Mouse (Mus musculus) kidney, postnatal 0 days (tissue): ENCODE results near the gene Ankrd13b. TPM values are rescaled to one million over a fixed set of nuclear protein-coding genes. Genes with fewer than 3 reads are reported as not detected.
A peak's percentile ranks its signal among the peaks of the same experiment; 100 is the strongest.

Experiments used
- ATAC-seq: fragments of 200-750 bp; cut with Nextera tagmentation; replicated peaks from 2 replicates; pipeline ENCODE4 v1.8.0; 2017; ENCODE audit warnings: low read depth, moderate number of reproducible peaks, moderate TSS enrichment, moderate library complexity; ENCODE audit not compliant: low FRiP score
- DNase-seq: peaks from one replicate; pipeline ENCODE4 v3.0.0-alpha.2; 2016; ENCODE audit warnings: low spot score
- H3K27ac ChIP-seq: fragments of 300-500 bp; sonication (generic); 2 replicates; pipeline ENCODE4 v1.5.1; 2014; ENCODE audit warnings: mild to moderate bottlenecking
- H3K27me3 ChIP-seq: fragments of 300-500 bp; sonication (generic); 2 replicates; pipeline ENCODE4 v1.6.1; 2014; ENCODE audit warnings: low read length, mixed read lengths; ENCODE audit not compliant: insufficient read depth
- H3K36me3 ChIP-seq: fragments of 300-500 bp; sonication (generic); 2 replicates; pipeline ENCODE4 v1.6.1; 2014; ENCODE audit warnings: low read length, mixed read lengths; ENCODE audit not compliant: insufficient read depth
- H3K4me1 ChIP-seq: fragments of 300-500 bp; sonication (generic); replicated peaks from 2 replicates; pipeline ENCODE4 v1.6.1; 2014; ENCODE audit warnings: antibody characterized with exemption, low read length, mixed read lengths; ENCODE audit not compliant: insufficient read depth
- H3K4me2 ChIP-seq: fragments of 300-500 bp; sonication (generic); 2 replicates; pipeline ENCODE4 v1.6.1; 2014; ENCODE audit warnings: mild to moderate bottlenecking, low read length, moderate library complexity, mixed read lengths
- H3K4me3 ChIP-seq: fragments of 300-500 bp; sonication (generic); replicated peaks from 2 replicates; pipeline ENCODE4 v1.5.1; 2014; ENCODE audit warnings: low read depth, low read length
- H3K9ac ChIP-seq: fragments of 300-500 bp; sonication (generic); 2 replicates; pipeline ENCODE4 v1.6.1; 2014; ENCODE audit warnings: low read depth, low read length
- H3K9me3 ChIP-seq: fragments of 300-500 bp; sonication (generic); replicated peaks from 2 replicates; pipeline ENCODE4 v1.6.1; 2016; ENCODE audit warnings: low read length, inconsistent platforms, mixed read lengths
- CTCF ChIP-seq: IDR thresholded peaks from 2 replicates; pipeline ENCODE4 v1.5.1; 2016; ENCODE audit warnings: antibody characterized with exemption, low read depth, mild to moderate bottlenecking, moderate library complexity
- WGBS: fragments of 180-500 bp; shearing (Covaris S2); extraction: QIAGEN DNeasy Blood & Tissue Kit; methylation state at CpG from one replicate; pipeline ENCODE4 v1.1.7; 2014; 5-methylcytosine and 5-hydroxymethylcytosine counted together
- polyA plus RNA-seq: library from polyadenylated mRNA; unstranded; fragments of >200 nt; fragmentation: Nextera tagmentation; extraction: Ambion mirVana; gene quantifications from 2 replicates; pipeline ENCODE4 v1.2.1, GENCODE M21; 2015

Gene Ankrd13b
- polyA plus RNA-seq, 1 experiment from 2014 or later: 6.4 TPM

DNA sequence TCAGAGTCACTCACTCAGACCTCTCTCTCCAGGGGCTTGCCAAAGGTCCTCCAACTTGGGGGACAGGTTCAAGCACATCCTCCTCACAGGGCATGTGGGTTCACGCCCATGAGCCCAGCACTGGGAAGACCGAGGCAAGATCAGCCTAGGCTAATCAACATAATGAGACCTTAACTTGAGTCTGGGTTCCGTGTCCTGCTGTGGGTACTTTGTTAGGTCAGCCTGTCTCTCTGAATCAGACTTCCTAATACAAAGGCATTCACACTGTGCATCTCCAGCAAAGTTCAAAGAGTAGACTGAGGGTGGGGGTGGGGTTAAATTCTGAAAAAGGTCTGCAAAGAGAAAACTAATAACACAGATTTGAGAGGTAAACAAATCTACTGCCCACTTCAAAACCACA is 24.4 kb downstream of the Ankrd13b start:
- H3K4me1 ChIP-seq: peaks cover 14% of the 10 kb centered on the region

GRCm38 (mm10) chr11:77464684-77465083 is 24.8 kb downstream of the Ankrd13b start:
- no peak overlapping the region for H3K9ac ChIP-seq
- peaks cover 12% of the 10 kb centered on the region; the same call in 1 of the 2 replicates for H3K27me3 ChIP-seq
- no peak overlapping the region for H3K4me2 ChIP-seq
- H3K4me1 ChIP-seq: peaks cover 14% of the 10 kb centered on the region
- WGBS: 31% methylated on average over 4 of the region's 4 CpGs
- no peaks in the 10 kb centered on the region for H3K36me3 ChIP-seq
- ATAC-seq: no peak
- no peak for TF ChIP-seq CTCF
- no peak for DNase-seq
- H3K27ac ChIP-seq: no peak overlapping the region
- no peak overlapping the region for H3K4me3 ChIP-seq
- H3K9me3 ChIP-seq: no peaks in the 10 kb centered on the region

More for the DNA sequence above, 24.4 kb downstream of the Ankrd13b start:
- H3K27me3 ChIP-seq: peaks cover 12% of the 10 kb centered on the region; the same call in 1 of the 2 replicates
- H3K4me2 ChIP-seq: no peak overlapping the region
- no peaks in the 10 kb centered on the region for H3K36me3 ChIP-seq
- no peak overlapping the region for H3K9ac ChIP-seq
- WGBS: 68% methylated on average over 3 of the region's 3 CpGs
- ATAC-seq (no peak), DNase-seq (no peak)
- H3K4me3 ChIP-seq: no peak overlapping the region
- H3K9me3 ChIP-seq: no peaks in the 10 kb centered on the region
- H3K27ac ChIP-seq: no peak overlapping the region
- no peak for TF ChIP-seq CTCF

DNA sequence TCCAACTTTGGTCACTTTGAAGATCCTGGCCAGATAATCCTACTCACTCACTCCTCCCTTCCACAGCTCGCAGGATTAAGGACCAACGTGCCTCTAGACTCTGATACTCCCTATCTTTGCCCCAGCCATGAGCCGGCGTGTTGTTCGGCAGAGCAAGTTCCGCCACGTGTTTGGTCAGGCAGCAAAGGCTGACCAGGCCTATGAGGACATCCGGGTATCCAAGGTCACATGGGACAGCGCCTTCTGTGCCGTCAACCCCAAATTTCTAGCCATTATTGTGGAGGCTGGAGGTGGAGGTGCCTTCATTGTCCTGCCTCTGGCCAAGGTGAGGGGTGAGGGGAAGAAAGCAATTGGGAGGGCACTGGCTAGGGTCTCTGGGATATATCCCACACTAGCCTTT is 25.7 kb downstream of the Ankrd13b start:
- Histone ChIP-seq H3K27me3 (peaks cover 12% of the 10 kb centered on the region; the same call in 1 of the 2 replicates), H3K4me2 (no peak overlapping the region), H3K27ac (no peak overlapping the region), H3K9me3 (no peaks in the 10 kb centered on the region), H3K4me1 (peaks cover 14% of the 10 kb centered on the region), H3K36me3 (no peaks in the 10 kb centered on the region), H3K4me3 (no peak overlapping the region), H3K9ac (no peak overlapping the region)
- TF ChIP-seq CTCF: no peak
- WGBS: 76% methylated on average over 10 of the region's 10 CpGs
- DNase-seq: no peak
- ATAC-seq: no peak

DNA sequence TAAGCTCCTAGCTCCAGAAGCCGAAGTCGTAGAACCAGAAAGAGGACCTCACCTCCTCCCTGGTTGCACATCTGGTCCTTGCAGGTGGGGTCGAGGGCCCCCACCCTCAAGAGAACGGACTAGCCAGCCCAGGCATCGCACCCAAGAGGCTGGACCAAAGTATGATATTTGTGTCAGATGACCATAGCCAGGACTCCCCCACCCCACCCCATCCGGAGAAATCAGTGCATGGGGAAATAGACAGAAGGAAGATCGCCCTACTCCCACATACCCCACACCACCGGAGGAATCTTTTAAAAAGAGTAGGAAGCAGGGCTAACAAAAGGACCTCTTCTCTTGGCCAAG is 26.4 kb downstream of the Ankrd13b start:
- 0 out of 2 replicates have a peak overlapping the region, but pooled peaks have one; percentile 54 for H3K9ac ChIP-seq
- TF ChIP-seq CTCF: no peak
- no peak overlapping the region for H3K27ac ChIP-seq
- peaks cover 10% of the 10 kb centered on the region; the same call in 1 of the 2 replicates for H3K27me3 ChIP-seq
- H3K4me2 ChIP-seq: peak overlapping the region; percentile 98
- H3K4me3 ChIP-seq: no peak overlapping the region; the same call in 1 of the 2 replicates
- H3K4me1 ChIP-seq: peaks cover 14% of the 10 kb centered on the region
- no peaks in the 10 kb centered on the region for H3K36me3 ChIP-seq
- DNase-seq (no peak), ATAC-seq (no peak)
- 37% methylated on average over 8 of the region's 8 CpGs for WGBS
- no peaks in the 10 kb centered on the region for H3K9me3 ChIP-seq

DNA sequence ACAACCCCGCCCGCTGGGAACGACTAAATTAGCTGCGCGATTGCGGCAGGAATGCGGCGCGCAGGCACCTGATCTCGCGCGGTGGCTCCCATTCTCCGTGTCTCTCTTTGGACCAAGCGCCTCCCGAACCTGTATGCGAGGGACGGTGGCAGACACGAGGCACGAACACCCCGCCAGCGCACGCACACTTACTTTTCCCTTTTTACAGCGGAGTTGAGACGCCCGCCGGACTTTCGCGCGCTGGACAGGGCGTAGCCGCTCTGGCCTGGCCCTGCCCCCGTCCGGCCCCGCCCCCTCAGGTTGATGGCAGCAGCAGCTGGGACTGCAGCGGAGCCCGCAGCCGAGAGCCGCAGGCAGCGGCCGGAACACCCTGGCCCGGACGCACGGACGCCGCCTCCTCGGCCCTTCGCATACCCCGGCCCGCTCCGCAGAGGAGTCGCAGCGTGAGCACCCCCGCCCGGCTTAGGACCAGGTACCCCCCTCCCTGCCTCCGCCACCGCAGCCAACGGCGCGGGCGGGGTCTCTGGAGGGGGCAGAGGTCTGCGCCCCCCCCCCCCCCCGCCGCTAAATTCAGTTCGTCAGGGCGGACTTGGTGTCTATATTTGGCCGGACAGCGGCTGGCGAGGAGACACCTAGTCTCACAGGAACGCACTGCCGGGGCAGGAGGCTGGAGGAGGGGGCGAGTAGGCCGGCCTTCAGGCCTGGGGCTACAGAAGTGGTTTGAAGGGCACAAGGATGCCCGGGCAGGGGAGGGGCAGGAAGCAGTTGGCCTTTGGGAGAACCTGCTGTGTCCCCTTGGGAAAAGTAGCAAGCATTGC is 27.0 kb downstream of the Ankrd13b start, which contains the start of gene Coro6:
Gene Coro6, plus strand, starts transcription at position 129 of the 818 bp plus-strand sequence.
- Histone ChIP-seq H3K9me3 (no peaks in the 10 kb centered on the region), H3K4me3 (peak within 1 kb of the TSS; percentile 53), H3K4me2 (peak within 1 kb of the TSS; percentile 98), H3K27me3 (peaks cover 10% of the 10 kb centered on the region; the same call in 1 of the 2 replicates), H3K27ac (no peak within 1 kb of the TSS), H3K9ac (peak within 1 kb of the TSS; percentile 54), H3K36me3 (no peaks in the 10 kb centered on the region), H3K4me1 (peaks cover 14% of the 10 kb centered on the region; the same call in 1 of the 2 replicates)
- WGBS: under 1% methylated on average over 65 of the region's 73 CpGs
- peak; percentile 52; the same call in 1 of the 2 replicates for ATAC-seq
- DNase-seq: peak; percentile 71
- no peak for TF ChIP-seq CTCF

- Histone ChIP-seq H3K9me3 (no peaks in the 10 kb centered on the region), H3K4me1 (peaks cover 13% of the 10 kb centered on the region; the same call in 1 of the 2 replicates), H3K9ac (no peak overlapping the region), H3K4me3 (peak overlapping the region; percentile 53), H3K27me3 (peaks cover 9% of the 10 kb centered on the region; the same call in 1 of the 2 replicates), H3K36me3 (no peaks in the 10 kb centered on the region), H3K4me2 (peak overlapping the region; percentile 98), H3K27ac (no peak overlapping the region)
- ATAC-seq (no peak), DNase-seq (no peak)
- 3% methylated on average over 6 of the region's 6 CpGs for WGBS
- TF ChIP-seq CTCF: no peak
Measured at GRCm38 (mm10) chr11:77461856-77462255, 27.6 kb downstream of the Ankrd13b start.
